Mouse (Mus musculus) lung, postnatal 0 days (tissue): ENCODE results near the gene Zfp512. TPM values are rescaled to one million over a fixed set of nuclear protein-coding genes. Genes with fewer than 3 reads are reported as not detected.
"Not testable (repeated sequence)": the region's sequence is repeated elsewhere in the genome, so short reads cannot be mapped to it uniquely, and the experiment has no call there.

Experiments
- ATAC-seq: fragments of 200-750 bp; cut with Nextera tagmentation; 2 replicates; pipeline ENCODE4 v1.8.0; 2017; ENCODE audit warnings: moderate library complexity
- DNase-seq: peaks from one replicate; pipeline ENCODE4 v3.0.0-alpha.2; 2016; ENCODE audit warnings: low spot score
- H3K27ac ChIP-seq: fragments of 300-500 bp; sonication (generic); 2 replicates; pipeline ENCODE4 v1.5.1; 2014; ENCODE audit warnings: antibody characterized with exemption, mild to moderate bottlenecking, low read length, mixed read lengths
- H3K27me3 ChIP-seq: fragments of 300-500 bp; sonication (generic); replicated peaks from 2 replicates; pipeline ENCODE4 v1.6.1; 2014; ENCODE audit warnings: low read length, mixed read lengths; ENCODE audit not compliant: insufficient read depth
- H3K36me3 ChIP-seq: fragments of 300-500 bp; sonication (generic); 2 replicates; pipeline ENCODE4 v1.6.1; 2014; ENCODE audit warnings: low read length, mixed read lengths; ENCODE audit not compliant: insufficient read depth
- H3K4me1 ChIP-seq: fragments of 300-500 bp; sonication (generic); 2 replicates; pipeline ENCODE4 v1.6.1; 2014; ENCODE audit warnings: antibody characterized with exemption, low read depth, low read length, mixed read lengths; ENCODE audit not compliant: insufficient read depth
- H3K4me2 ChIP-seq: fragments of 300-500 bp; sonication (generic); replicated peaks from 2 replicates; pipeline ENCODE4 v1.6.1; 2014; ENCODE audit warnings: low read depth, mild to moderate bottlenecking, low read length, moderate library complexity, mixed read lengths
- H3K4me3 ChIP-seq: fragments of 300-500 bp; sonication (generic); 2 replicates; pipeline ENCODE4 v1.5.1; 2014; ENCODE audit warnings: low read depth, low read length
- H3K9ac ChIP-seq: fragments of 300-500 bp; sonication (generic); replicated peaks from 2 replicates; pipeline ENCODE4 v1.6.1; 2014; ENCODE audit warnings: low read depth, mild to moderate bottlenecking
- H3K9me3 ChIP-seq: fragments of 300-500 bp; sonication (generic); 2 replicates; pipeline ENCODE4 v1.6.1; 2016; ENCODE audit warnings: low read length, mixed read lengths
- CTCF ChIP-seq: IDR thresholded peaks from 2 replicates; pipeline ENCODE4 v1.5.1; 2016; ENCODE audit warnings: antibody characterized with exemption, mild to moderate bottlenecking
- EP300 ChIP-seq: IDR thresholded peaks from 2 replicates; pipeline ENCODE4 v1.6.1; 2016; ENCODE audit warnings: antibody characterized with exemption, mild to moderate bottlenecking, control low read depth
- WGBS: fragments of 180-500 bp; shearing (Covaris S2); extraction: QIAGEN DNeasy Blood & Tissue Kit; methylation state at CpG from one replicate; pipeline ENCODE4 v1.1.7; 2014; 5-methylcytosine and 5-hydroxymethylcytosine counted together
- polyA plus RNA-seq: library from polyadenylated mRNA; unstranded; fragments of >200 nt; fragmentation: Nextera tagmentation; extraction: Ambion mirVana; gene quantifications from 2 replicates; pipeline ENCODE4 v1.2.1, GENCODE M21; 2015

Zfp512 gene
- polyA plus RNA-seq, 1 experiment from 2014 or later: 18.2 TPM

GRCm38 (mm10) chr5:31527117-31527680, 75.0 kb downstream of the Zfp512 start:
- ATAC-seq: peak; percentile 39
- 4% methylated on average over 34 of the region's 40 CpGs for WGBS

GRCm38 (mm10) chr5:31527707-31528106, 75.5 kb downstream of the Zfp512 start, which contains the start of gene Supt7l:
Gene Supt7l, minus strand, starts transcription at chr5:31527807.
- 77% methylated on average over 11 of the region's 11 CpGs for WGBS
- not testable (repeated sequence) for H3K9me3 ChIP-seq, H3K27me3 ChIP-seq, DNase-seq, H3K4me1 ChIP-seq, ATAC-seq
- H3K36me3 ChIP-seq: peaks cover 21% of the 10 kb centered on the region; the same call in 1 of the 2 replicates
- peak within 1 kb of the TSS; percentile 72 for H3K27ac ChIP-seq
- H3K4me3 ChIP-seq: peak within 1 kb of the TSS; percentile 90
- H3K9ac ChIP-seq: peak within 1 kb of the TSS; percentile 82
- peak within 1 kb of the TSS; percentile 97 for H3K4me2 ChIP-seq

More at GRCm38 (mm10) chr5:31527117-31527680, 75.0 kb downstream of the Zfp512 start:
- Histone ChIP-seq H3K9me3 (no peaks in the 10 kb centered on the region), H3K4me2 (peak overlapping the region; percentile 97), H3K27ac (peak overlapping the region; percentile 72; the same call in 1 of the 2 replicates), H3K9ac (peak overlapping the region; percentile 82), H3K36me3 (peaks cover 16% of the 10 kb centered on the region; the same call in 1 of the 2 replicates), H3K27me3 (no peaks in the 10 kb centered on the region), H3K4me1 (peaks cover 4% of the 10 kb centered on the region; the same call in 1 of the 2 replicates), H3K4me3 (peak overlapping the region; percentile 90)
- TF ChIP-seq EP300 (no peak), CTCF (no peak)
- no peak for DNase-seq

- DNase-seq: no peak
- 44% methylated on average over 2 of the region's 2 CpGs for WGBS
- no peak overlapping the region for H3K4me2 ChIP-seq
- H3K27me3 ChIP-seq: no peaks in the 10 kb centered on the region
- peaks cover 29% of the 10 kb centered on the region for H3K36me3 ChIP-seq
- H3K9ac ChIP-seq: no peak overlapping the region
- H3K27ac ChIP-seq: no peak overlapping the region
- no peak overlapping the region for H3K4me3 ChIP-seq
- H3K9me3 ChIP-seq: no peaks in the 10 kb centered on the region
- H3K4me1 ChIP-seq: peaks cover 4% of the 10 kb centered on the region; the same call in 1 of the 2 replicates
- no peak for ATAC-seq
- TF ChIP-seq CTCF (no peak), EP300 (no peak)
These were observed 76.3 kb downstream of the Zfp512 start for GRCm38 (mm10) chr5:31528560-31528959.

Other genes with a start within 250 kb of the Zfp512 start
- 77.6 TPM in 2 replicates for gene Ppm1g, start 231.7 kb upstream of the Zfp512 start, polyA plus RNA-seq
- 125 and 131 TPM in 2 replicates for gene Nrbp1, start 211.6 kb upstream of the Zfp512 start, polyA plus RNA-seq
- 0.45 and 0.62 TPM in 2 replicates for gene Gm9970, start 211.2 kb upstream of the Zfp512 start, polyA plus RNA-seq
- 44.5 and 50.4 TPM in 2 replicates for gene Krtcap3, start 200.7 kb upstream of the Zfp512 start, polyA plus RNA-seq
- gene Ift172, start 161.3 kb upstream of the Zfp512 start, polyA plus RNA-seq: 24.2 and 25.6 TPM in 2 replicates
- gene Fndc4, start 156.4 kb upstream of the Zfp512 start, polyA plus RNA-seq: 9.7 and 11.8 TPM in 2 replicates
- 0.08 TPM in 1 of 2 replicates, not detected in the other for gene Gckr, start 155.0 kb upstream of the Zfp512 start, polyA plus RNA-seq
- not detected in 2 replicates for gene 4930548H24Rik, start 33.3 kb downstream of the Zfp512 start, polyA plus RNA-seq
- 22.3 TPM in 2 replicates for gene Gpn1, start 42.3 kb downstream of the Zfp512 start, polyA plus RNA-seq
- gene Slc4a1ap, start 74.6 kb downstream of the Zfp512 start, polyA plus RNA-seq: 15.0 and 16.2 TPM in 2 replicates
- gene Supt7l, start 75.4 kb downstream of the Zfp512 start, polyA plus RNA-seq: 11.4 and 12.4 TPM in 2 replicates
- 307 and 313 TPM in 2 replicates for gene Mrpl33, start 144.5 kb downstream of the Zfp512 start, polyA plus RNA-seq
- 9.8 and 10.1 TPM in 2 replicates for gene Rbks, start 245.2 kb downstream of the Zfp512 start, polyA plus RNA-seq
- gene Babam2, start 245.3 kb downstream of the Zfp512 start, polyA plus RNA-seq: 39.4 and 46.5 TPM in 2 replicates